Mouse (Mus musculus) liver, embryonic 15.5 days (tissue): ENCODE measurements around the gene Gm20388. TPM values are rescaled to one million over a fixed set of nuclear protein-coding genes. Genes with fewer than 3 reads are reported as not detected.
A peak's percentile ranks its signal among the peaks of the same experiment; 100 is the strongest.
"Not testable (repeated sequence)": the region's sequence is repeated elsewhere in the genome, so short reads cannot be mapped to it uniquely, and the experiment has no call there.

Source experiments
- ATAC-seq: fragments of 200-750 bp; cut with Nextera tagmentation; 2 replicates; pipeline ENCODE4 v1.8.0; 2017; ENCODE audit warnings: moderate number of reproducible peaks, mild to moderate bottlenecking, moderate library complexity; ENCODE audit not compliant: insufficient read depth
- H3K27ac ChIP-seq: fragments of 300-500 bp; sonication (generic); replicated peaks from 2 replicates; pipeline ENCODE4 v1.5.1; 2015; ENCODE audit warnings: mild to moderate bottlenecking, inconsistent platforms
- H3K27me3 ChIP-seq: fragments of 300-500 bp; sonication (generic); 2 replicates; pipeline ENCODE4 v1.6.1; 2015; ENCODE audit warnings: mild to moderate bottlenecking, inconsistent platforms
- H3K36me3 ChIP-seq: fragments of 300-500 bp; sonication (generic); replicated peaks from 2 replicates; pipeline ENCODE4 v1.6.1; 2015; ENCODE audit warnings: moderate library complexity, mild to moderate bottlenecking, inconsistent platforms
- H3K4me1 ChIP-seq: fragments of 300-500 bp; sonication (generic); replicated peaks from 2 replicates; pipeline ENCODE4 v1.6.1; 2015; ENCODE audit warnings: inconsistent platforms
- H3K4me2 ChIP-seq: fragments of 300-500 bp; sonication (generic); 2 replicates; pipeline ENCODE4 v1.6.1; 2015; ENCODE audit warnings: moderate library complexity, mild to moderate bottlenecking, inconsistent platforms
- H3K4me3 ChIP-seq: fragments of 300-500 bp; sonication (generic); replicated peaks from 2 replicates; pipeline ENCODE4 v1.5.1; 2015; ENCODE audit warnings: mild to moderate bottlenecking, inconsistent platforms
- H3K9ac ChIP-seq: fragments of 300-500 bp; sonication (generic); 2 replicates; pipeline ENCODE4 v1.6.1; 2015; ENCODE audit warnings: moderate library complexity, mild to moderate bottlenecking, inconsistent platforms
- H3K9me3 ChIP-seq: fragments of 300-500 bp; sonication (generic); replicated peaks from 2 replicates; pipeline ENCODE4 v1.6.1; 2016; ENCODE audit warnings: inconsistent platforms
- WGBS: fragments of 180-500 bp; shearing (Covaris S2); methylation state at CpG from one replicate; pipeline ENCODE4 v1.1.7; 2015; ENCODE audit warnings: mixed read lengths; ENCODE audit not compliant: insufficient replicate concordance; 5-methylcytosine and 5-hydroxymethylcytosine counted together
- polyA plus RNA-seq: library from polyadenylated mRNA; unstranded; fragments of >200 nt; fragmentation: Nextera tagmentation; extraction: Ambion mirVana; gene quantifications from 2 replicates; pipeline ENCODE4 v1.2.1, GENCODE M21; 2015

Gm20388 gene
- polyA plus RNA-seq, 1 experiment from 2014 or later: not detected

DNA sequence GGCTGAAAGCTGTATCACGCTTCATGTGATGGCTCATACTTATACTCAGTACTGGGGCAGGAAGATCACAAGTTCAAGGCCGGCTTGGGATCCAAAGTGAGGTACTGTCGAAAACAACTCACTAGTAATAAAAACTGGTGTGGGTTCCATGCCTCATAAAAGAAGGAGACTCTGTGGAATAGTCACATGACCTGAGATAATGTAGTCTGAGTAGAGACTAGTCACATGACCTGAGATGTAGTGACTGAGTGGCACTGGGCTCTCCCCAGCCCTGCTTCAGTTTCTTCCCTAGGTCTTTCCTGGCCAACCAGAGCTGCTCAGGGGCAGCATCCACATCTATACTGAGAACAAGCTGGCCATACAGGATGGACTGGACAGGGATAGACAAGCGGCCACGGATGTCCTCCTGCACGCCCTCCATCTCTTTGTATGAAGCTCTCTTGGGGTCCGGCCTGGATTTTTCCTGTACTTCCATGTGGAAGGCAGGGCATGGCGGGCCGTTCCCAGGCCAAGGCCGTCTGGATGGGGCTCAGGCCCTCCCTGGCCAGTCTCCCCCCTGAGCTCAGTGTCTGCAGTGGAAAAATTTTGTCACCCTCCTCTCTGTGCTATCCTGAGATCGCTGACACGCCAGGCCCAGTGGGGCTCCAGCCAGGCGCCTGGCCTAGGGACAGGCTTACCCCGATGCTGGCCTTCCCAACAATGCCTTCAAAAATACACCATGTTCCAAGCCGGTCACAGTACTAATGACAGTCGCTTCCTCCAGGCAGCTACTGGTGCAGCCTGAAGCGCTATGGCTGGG is 2713.4 kb downstream of the Gm20388 start:
- Histone ChIP-seq H3K4me3 (no peak overlapping the region), H3K27ac (no peak overlapping the region), H3K4me2 (no peak overlapping the region), H3K9ac (no peak overlapping the region), H3K4me1 (peaks cover 17% of the 10 kb centered on the region), H3K9me3 (no peaks in the 10 kb centered on the region), H3K36me3 (peaks cover 8% of the 10 kb centered on the region), H3K27me3 (peaks cover 26% of the 10 kb centered on the region)
- WGBS: 70% methylated on average over 17 of the region's 17 CpGs
- no peak for ATAC-seq

DNA sequence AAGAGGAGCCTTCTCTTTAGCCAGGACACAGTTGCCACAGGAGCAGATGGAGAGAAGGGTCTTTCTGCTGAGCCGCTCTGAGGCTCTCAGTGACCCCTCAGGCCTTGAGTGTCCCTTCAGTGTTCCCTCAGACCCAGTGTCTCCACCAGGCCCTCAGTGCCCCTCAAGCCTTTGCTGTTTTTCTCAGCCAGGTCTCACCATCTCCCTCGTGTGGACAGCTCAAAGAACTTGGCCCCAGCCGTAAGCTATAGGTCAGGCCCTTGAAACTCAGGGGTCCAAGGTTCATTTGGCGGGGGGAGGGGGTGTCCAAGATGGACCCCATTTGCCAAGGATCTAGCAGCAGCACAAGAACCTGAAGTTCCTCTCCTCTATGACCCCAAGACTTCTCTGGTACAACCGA is 2714.0 kb downstream of the Gm20388 start:
- H3K27ac ChIP-seq: no peak overlapping the region
- peaks cover 11% of the 10 kb centered on the region for H3K4me1 ChIP-seq
- peaks cover 30% of the 10 kb centered on the region for H3K27me3 ChIP-seq
- no peak overlapping the region for H3K4me2 ChIP-seq
- H3K4me3 ChIP-seq: no peak overlapping the region
- 55% methylated on average over 5 of the region's 5 CpGs for WGBS
- no peak for ATAC-seq
- peaks cover 12% of the 10 kb centered on the region for H3K36me3 ChIP-seq
- H3K9ac ChIP-seq: no peak overlapping the region
- no peaks in the 10 kb centered on the region for H3K9me3 ChIP-seq

DNA sequence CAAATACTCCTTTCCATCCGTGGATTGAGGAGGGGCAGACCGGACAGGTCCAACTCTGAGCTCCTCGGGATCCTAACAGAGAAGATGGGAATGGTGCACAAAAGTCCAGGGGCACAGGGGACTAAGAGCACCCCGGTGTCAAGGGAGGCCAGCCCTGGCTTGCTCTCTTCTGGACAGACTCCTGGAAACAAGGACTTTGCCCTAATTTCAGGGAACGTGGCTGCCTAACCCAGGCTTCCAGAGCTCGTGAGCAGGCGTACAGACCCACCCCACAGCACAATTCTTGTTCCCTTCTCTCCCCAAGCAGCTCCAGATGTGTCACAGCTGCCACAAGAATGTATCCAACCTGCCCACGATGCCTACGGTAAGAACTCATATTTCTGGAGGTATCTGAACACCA is 2715.2 kb downstream of the Gm20388 start:
- Histone ChIP-seq H3K4me1 (peaks cover 3% of the 10 kb centered on the region; the same call in 1 of the 2 replicates), H3K4me3 (no peak overlapping the region), H3K36me3 (peaks cover 23% of the 10 kb centered on the region), H3K4me2 (no peak overlapping the region), H3K9me3 (no peaks in the 10 kb centered on the region), H3K27ac (no peak overlapping the region), H3K9ac (no peak overlapping the region), H3K27me3 (peaks cover 30% of the 10 kb centered on the region)
- ATAC-seq: no peak
- WGBS: 55% methylated on average over 9 of the region's 9 CpGs

DNA sequence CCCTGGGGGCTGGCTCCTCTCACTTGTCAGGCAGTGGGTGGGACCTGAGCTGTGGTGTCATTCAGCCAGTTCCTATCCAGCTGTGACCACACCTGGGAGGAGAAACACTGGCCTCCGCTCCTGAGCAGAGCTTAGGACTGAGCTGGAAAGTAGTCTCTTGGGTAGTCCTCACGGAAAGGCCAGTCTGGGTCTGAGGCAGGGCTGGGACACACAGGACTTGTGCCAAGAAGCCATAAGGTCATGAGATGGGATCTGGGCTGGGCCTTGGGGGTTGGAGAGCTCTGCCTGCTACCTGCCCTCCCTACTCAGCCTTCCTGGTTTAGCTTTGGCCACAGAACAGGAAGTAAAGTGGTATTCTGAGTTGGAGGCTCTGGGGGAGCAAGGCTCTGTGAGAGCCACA is 2716.3 kb downstream of the Gm20388 start:
- Histone ChIP-seq H3K4me2 (no peak overlapping the region), H3K36me3 (peaks cover 25% of the 10 kb centered on the region), H3K4me1 (peaks cover 3% of the 10 kb centered on the region; the same call in 1 of the 2 replicates), H3K9ac (no peak overlapping the region), H3K27me3 (peaks cover 28% of the 10 kb centered on the region), H3K9me3 (no peaks in the 10 kb centered on the region), H3K4me3 (no peak overlapping the region), H3K27ac (no peak overlapping the region)
- WGBS: 79% methylated on average over 2 of the region's 2 CpGs
- no peak for ATAC-seq

DNA sequence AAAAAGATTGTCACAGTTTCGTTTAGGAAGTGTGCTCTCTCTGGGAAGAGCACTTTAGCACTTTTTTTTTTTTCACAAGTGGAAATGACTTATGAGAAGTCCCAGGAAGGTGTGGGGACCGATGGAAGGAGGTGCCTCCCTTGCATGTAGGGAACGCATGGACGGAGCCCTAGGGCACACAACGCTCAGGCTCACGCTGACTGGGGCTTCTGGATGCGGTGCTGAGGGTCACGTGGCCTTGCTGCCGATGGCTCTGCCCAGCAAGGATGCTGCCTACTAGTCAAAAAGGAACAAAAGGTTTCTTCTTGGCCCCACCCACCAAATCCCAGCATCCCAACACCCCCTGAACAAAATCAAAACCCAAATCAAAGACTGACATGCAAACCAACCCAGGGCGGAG is 2718.7 kb downstream of the Gm20388 start:
- no peak overlapping the region for H3K4me3 ChIP-seq
- WGBS: 80% methylated on average over 10 of the region's 10 CpGs
- H3K4me1 ChIP-seq: peaks cover 3% of the 10 kb centered on the region; the same call in 1 of the 2 replicates
- no peak overlapping the region for H3K4me2 ChIP-seq
- H3K27ac ChIP-seq: no peak overlapping the region
- no peak overlapping the region for H3K9ac ChIP-seq
- no peak for ATAC-seq
- no peaks in the 10 kb centered on the region for H3K9me3 ChIP-seq
- H3K36me3 ChIP-seq: peaks cover 43% of the 10 kb centered on the region
- peaks cover 17% of the 10 kb centered on the region for H3K27me3 ChIP-seq

DNA sequence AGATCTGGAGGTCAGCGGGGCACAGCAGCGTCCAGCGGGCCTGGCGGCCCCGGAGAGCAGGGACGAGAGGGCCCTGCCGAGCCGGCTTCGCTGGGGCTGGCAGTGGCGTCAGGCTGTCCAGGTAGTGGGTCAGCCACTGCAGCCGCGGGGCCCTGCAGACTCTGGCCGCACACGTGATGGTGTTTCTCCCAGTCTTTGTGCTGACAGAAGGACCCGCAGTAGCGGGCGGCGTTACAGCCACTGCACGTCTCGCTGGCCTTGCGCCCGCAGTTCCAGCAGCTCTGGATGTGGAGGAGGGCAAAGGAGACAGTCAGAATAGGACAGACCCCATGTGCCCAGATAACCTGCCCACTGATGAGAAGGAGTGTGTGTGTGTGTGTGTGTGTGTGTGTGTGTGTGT is 2720.1 kb downstream of the Gm20388 start:
- Histone ChIP-seq H3K4me2 (no peak overlapping the region), H3K9ac (no peak overlapping the region), H3K27me3 (peaks cover 10% of the 10 kb centered on the region; the same call in 1 of the 2 replicates), H3K9me3 (no peaks in the 10 kb centered on the region), H3K27ac (no peak overlapping the region), H3K4me1 (peaks cover 11% of the 10 kb centered on the region), H3K36me3 (peaks cover 54% of the 10 kb centered on the region), H3K4me3 (no peak overlapping the region)
- WGBS: 82% methylated on average over 22 of the region's 22 CpGs
- no peak for ATAC-seq

DNA sequence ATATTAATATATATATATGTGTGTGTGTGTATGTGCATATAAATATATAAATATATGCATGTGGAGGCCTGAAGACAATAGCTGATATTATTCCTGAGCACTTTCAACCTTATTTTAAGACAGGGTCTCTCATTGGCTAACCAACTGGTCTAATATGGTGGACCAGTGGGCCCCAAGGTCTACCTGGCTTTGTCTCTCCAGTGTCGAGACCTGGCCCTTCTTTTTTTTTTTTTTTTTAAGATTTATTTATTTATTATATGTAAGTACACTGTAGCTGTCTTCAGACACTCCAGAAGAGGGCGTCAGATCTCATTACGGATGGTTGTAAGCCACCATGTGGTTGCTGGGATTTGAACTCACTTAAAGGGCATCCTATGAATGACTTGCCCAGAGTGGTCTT is 2721.5 kb downstream of the Gm20388 start:
- not testable (repeated sequence) for H3K27ac ChIP-seq, H3K4me3 ChIP-seq, H3K27me3 ChIP-seq, ATAC-seq, H3K9ac ChIP-seq, H3K4me2 ChIP-seq, H3K9me3 ChIP-seq
- Histone ChIP-seq H3K4me1 (peaks cover 24% of the 10 kb centered on the region), H3K36me3 (peaks cover 59% of the 10 kb centered on the region)
- 54% methylated on average over 3 of the region's 3 CpGs for WGBS

DNA sequence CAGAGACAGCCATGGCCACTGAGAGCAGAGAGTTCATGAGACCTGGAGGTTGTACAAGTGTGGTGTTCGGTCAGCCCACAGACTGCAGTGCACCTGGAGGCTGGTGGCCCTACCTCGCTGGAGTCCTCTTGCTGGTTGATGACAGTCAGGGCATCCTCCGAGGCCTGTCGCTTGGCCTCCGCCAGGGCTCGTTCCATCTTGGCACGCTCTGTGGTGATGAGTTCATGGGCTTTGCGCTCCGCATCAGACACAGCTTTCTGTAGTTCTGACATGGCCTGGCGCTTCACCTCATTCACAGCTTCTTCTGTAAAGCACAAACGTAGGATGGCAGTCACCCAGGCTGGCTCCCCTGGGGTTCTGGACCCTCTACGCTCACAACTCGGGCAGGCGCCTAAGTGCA is 2722.6 kb downstream of the Gm20388 start:
- H3K4me3 ChIP-seq: no peak overlapping the region
- H3K9me3 ChIP-seq: no peaks in the 10 kb centered on the region
- 85% methylated on average over 14 of the region's 14 CpGs for WGBS
- H3K27ac ChIP-seq: 0 out of 2 replicates have a peak overlapping the region, but pooled peaks have one; percentile 2
- H3K4me2 ChIP-seq: no peak overlapping the region
- no peak overlapping the region for H3K9ac ChIP-seq
- H3K27me3 ChIP-seq: peaks cover 6% of the 10 kb centered on the region; the same call in 1 of the 2 replicates
- no peak for ATAC-seq
- H3K4me1 ChIP-seq: peaks cover 28% of the 10 kb centered on the region
- H3K36me3 ChIP-seq: peaks cover 70% of the 10 kb centered on the region

DNA sequence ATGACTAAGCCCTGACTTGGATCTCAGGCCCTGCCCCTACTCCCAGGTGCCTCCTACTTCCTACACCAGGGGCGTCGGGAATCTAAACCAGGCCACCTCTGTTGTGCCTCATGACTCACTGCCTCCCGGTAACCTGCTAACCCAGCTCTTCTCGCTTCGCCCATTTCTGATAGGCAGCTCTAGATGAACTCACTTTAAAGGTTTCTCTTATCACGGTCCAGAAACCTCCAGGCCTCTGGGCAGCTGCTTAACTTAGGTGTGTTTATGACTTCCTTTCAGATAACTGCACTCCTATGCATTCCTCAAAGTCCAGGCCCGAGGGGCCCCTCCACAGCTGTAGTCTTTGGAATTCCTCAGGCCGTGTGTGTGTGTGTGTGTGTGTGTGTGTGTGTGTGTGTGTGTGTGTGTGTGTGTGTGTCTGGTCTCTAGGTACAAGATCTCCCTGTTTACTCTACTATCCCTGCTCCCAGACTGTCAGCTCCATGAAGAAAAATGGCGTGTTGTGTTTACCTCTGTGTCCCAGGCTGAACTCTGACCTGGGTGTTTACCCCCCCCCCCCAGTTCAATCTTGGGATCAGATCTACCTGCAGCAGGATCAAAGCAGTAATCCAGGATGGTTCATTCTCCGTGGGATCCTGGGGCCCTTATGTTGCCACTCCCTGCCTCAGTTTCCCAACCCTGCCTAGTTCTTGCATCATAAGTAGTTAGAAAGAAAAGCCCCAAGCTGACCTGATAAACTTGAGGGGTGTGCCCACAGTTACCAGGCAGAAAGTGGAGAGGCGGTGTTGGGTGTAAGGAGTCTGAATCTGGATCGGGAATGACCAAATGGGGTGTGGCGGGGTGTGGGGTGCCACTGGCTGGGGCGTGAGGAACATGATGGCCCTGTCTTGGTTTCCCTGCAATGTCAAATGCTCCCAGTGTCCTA is 2725.5 kb downstream of the Gm20388 start:
- no peaks in the 10 kb centered on the region for H3K27me3 ChIP-seq
- H3K4me2 ChIP-seq: peak overlapping the region; percentile 50
- H3K9ac ChIP-seq: peak overlapping the region; percentile 11; the same call in 1 of the 2 replicates
- H3K36me3 ChIP-seq: peaks cover 64% of the 10 kb centered on the region
- peak; percentile 91 for ATAC-seq
- no peak overlapping the region; the same call in 1 of the 2 replicates for H3K4me3 ChIP-seq
- peak overlapping the region; percentile 86 for H3K27ac ChIP-seq
- no peaks in the 10 kb centered on the region for H3K9me3 ChIP-seq
- H3K4me1 ChIP-seq: peaks cover 42% of the 10 kb centered on the region
- WGBS: 38% methylated on average over 14 of the region's 14 CpGs

DNA sequence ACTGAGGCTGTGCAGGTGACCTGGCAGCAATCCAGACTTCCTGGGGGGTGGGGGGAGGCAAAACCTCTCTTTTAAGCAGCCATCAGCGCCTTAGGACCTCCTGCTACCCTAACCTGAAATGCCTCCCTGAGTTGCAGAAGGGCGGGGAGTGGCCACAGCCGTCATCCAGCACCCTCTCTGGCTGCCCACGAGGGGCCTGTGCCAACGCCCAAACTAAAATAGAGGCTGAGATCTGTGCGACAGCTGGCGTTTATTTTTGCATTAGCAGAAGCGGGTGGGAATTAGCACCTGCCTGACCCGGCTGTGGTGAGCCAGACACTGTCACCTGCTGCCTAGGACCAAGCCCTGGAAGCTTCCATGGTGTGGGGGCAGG is 2726.1 kb downstream of the Gm20388 start:
- peaks cover 65% of the 10 kb centered on the region for H3K36me3 ChIP-seq
- H3K9me3 ChIP-seq: no peaks in the 10 kb centered on the region
- 58% methylated on average over 9 of the region's 9 CpGs for WGBS
- H3K4me2 ChIP-seq: peak overlapping the region; percentile 50
- H3K9ac ChIP-seq: 0 out of 2 replicates have a peak overlapping the region, but pooled peaks have one; percentile 11
- peak overlapping the region; percentile 86 for H3K27ac ChIP-seq
- H3K27me3 ChIP-seq: no peaks in the 10 kb centered on the region
- H3K4me1 ChIP-seq: peaks cover 42% of the 10 kb centered on the region
- no peak overlapping the region for H3K4me3 ChIP-seq
- ATAC-seq: no peak

DNA sequence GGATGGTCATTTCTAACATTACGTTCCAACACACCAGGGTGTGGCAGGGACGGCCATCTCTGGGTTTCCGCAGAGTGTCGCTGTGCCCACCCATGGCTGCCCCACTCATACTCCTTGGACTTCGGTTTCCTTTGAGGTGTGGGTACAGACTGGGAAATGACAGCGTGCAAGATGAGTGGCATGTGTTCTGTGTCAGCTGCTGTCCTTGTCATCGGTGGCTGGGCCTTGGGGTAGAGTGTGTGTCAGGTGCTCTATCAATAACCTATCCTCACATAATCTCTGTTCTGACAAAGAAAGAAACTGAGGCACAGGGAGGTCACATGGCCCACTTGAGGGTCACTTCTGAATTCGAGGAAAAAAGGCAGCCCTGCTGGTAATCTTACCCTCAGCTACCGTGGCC is 2726.6 kb downstream of the Gm20388 start:
- peaks cover 42% of the 10 kb centered on the region for H3K4me1 ChIP-seq
- 88% methylated on average over 9 of the region's 9 CpGs for WGBS
- ATAC-seq: no peak
- peaks cover 65% of the 10 kb centered on the region for H3K36me3 ChIP-seq
- H3K27ac ChIP-seq: peak overlapping the region; percentile 86; the same call in 1 of the 2 replicates
- H3K9ac ChIP-seq: no peak overlapping the region
- no peaks in the 10 kb centered on the region for H3K9me3 ChIP-seq
- no peaks in the 10 kb centered on the region for H3K27me3 ChIP-seq
- H3K4me3 ChIP-seq: no peak overlapping the region
- H3K4me2 ChIP-seq: peak overlapping the region; percentile 50; the same call in 1 of the 2 replicates
